Comparison of ENCODE assay signal across 7 mouse cellular contexts in the genomic region with DNA sequence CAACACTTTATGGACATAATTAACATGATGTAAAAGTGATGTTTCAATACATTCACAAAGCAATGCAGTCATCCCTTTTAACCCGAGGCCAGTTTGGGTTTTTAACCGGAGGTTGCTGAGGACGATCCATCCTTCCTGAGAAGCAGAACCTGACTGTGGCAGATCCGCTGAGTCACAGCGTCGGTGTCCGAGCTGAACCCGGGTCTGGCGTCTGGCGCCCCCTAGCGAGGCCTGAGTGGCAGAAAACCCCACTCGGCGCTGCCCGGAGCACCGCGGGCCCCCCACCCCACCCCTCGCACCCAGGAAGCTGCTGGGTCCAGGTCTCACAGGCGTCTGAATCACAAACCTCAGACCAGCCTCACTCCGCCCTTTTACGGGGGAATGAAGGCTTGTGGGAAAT. TPM values are rescaled to one million over a fixed set of nuclear protein-coding genes. Genes with fewer than 3 reads are reported as not detected.
DNase-seq lines count a peak whose midpoint lies in the region; ATAC-seq and TF ChIP-seq lines count a peak whose summit lies in the region.

No protein-coding gene starts in this region.

- no peaks in the 10 kb centered on the region for H3K36me3 ChIP-seq in ES-E14 (ENCODE audit: control insufficient read depth, insufficient read depth, low read length, poor library complexity, severe bottlenecking)
- H3K36me3 ChIP-seq in liver, embryonic 15.5 days (replicated peaks) = no peaks in the 10 kb centered on the region

- peaks cover 27% of the 10 kb centered on the region for H3K27me3 ChIP-seq in liver, embryonic 15.5 days

- in situ Hi-C loops in ES-E14 (cut with MboI; ENCODE audit: low sequenced_read_pairs in 2 of 2, unreplicated experiment in 2 of 2) = no loop called here

- H3K4me1 ChIP-seq in ES-E14 (ENCODE audit: control insufficient read depth in 2 of 2, insufficient read depth in 2 of 2, low read length in 2 of 2, poor library complexity in 1 of 2) = peaks cover 0 to 6% of the 10 kb centered on the region in 2 experiments; a peak in 2 of 4 replicates
- peaks cover 7% of the 10 kb centered on the region; the same call in 1 of the 2 replicates for H3K4me1 ChIP-seq in liver, embryonic 15.5 days (replicated peaks)

- 3% methylated on average over 20 of the region's 20 CpGs for WGBS in liver, embryonic 15.5 days (ENCODE audit: insufficient replicate concordance)

- ATAC-seq in liver, embryonic 15.5 days (ENCODE audit: insufficient read depth) = no peak

- intact Hi-C loops in gastrocnemius, adult 2 months (cut with DNase I) = loop anchor here (1.0 kb wide), 1 partner anchor 47 kb away; the partner anchor contains the start of gene Mapt

- peak; percentile 85 for TF ChIP-seq CTCF in gastrocnemius, adult 2 months (IDR thresholded peaks at IDR 0.05)

- no peak overlapping the region for H3K9ac ChIP-seq in ES-E14 (ENCODE audit: insufficient read depth, low read depth, low read length, poor library complexity, severe bottlenecking)
- no peak overlapping the region for H3K9ac ChIP-seq in liver, embryonic 15.5 days

- DNase-seq in B cell, adult 2 months = peak; percentile 43 to 44
- DNase-seq in ES-E14 (ENCODE audit: low read depth, low spot score) = peak; percentile 68
- peak; percentile 79 for DNase-seq in cerebellum, adult 8-10 months
- peak; percentile 89 for DNase-seq in gastrocnemius, adult 2 months
- peak; percentile 78 for DNase-seq in kidney, adult 18-20 months
- DNase-seq in right cerebral cortex, postnatal 25 days = peak; percentile 57

- H3K9me3 ChIP-seq in ES-E14 (ENCODE audit: control insufficient read depth, insufficient read depth, low read depth, low read length) = no peaks in the 10 kb centered on the region
- H3K9me3 ChIP-seq in liver, embryonic 15.5 days (replicated peaks) = no peaks in the 10 kb centered on the region

- H3K4me2 ChIP-seq in liver, embryonic 15.5 days = peak overlapping the region; percentile 42

- no peak overlapping the region for H3K27ac ChIP-seq in ES-E14 (ENCODE audit: insufficient read depth, low read depth, low read length, poor library complexity, severe bottlenecking)
- peak overlapping the region; percentile 73 for H3K27ac ChIP-seq in gastrocnemius, adult 2 months
- H3K27ac ChIP-seq in liver, embryonic 15.5 days (replicated peaks) = no peak overlapping the region

- peak overlapping the region; percentile 4 to 14; a peak in 1 of 4 replicates for H3K4me3 ChIP-seq in ES-E14 (ENCODE audit: insufficient read depth in 1 of 2, low read depth in 1 of 2, low read length in 2 of 2, poor library complexity in 1 of 2, severe bottlenecking in 1 of 2)
- H3K4me3 ChIP-seq in gastrocnemius, adult 2 months = peak overlapping the region; percentile 23
- H3K4me3 ChIP-seq in liver, embryonic 15.5 days (replicated peaks) = no peak overlapping the region

TF ChIP-seq in ES-E14, 5 proteins besides CTCF, POLR2A, EP300 and RAD21:
- TF ChIP-seq ZC3H11A (IDR thresholded peaks at IDR 0.05; ENCODE audit: borderline replicate concordance, low read depth, low read length) (no peak), MAFK (IDR thresholded peaks at IDR 0.05; ENCODE audit: insufficient read depth, low read depth, low read length) (peak; percentile 93), CHD2 (IDR thresholded peaks at IDR 0.05; ENCODE audit: low read depth, low read length) (no peak), HCFC1 (IDR thresholded peaks at IDR 0.05; ENCODE audit: borderline replicate concordance, insufficient read depth, low read length) (no peak; the same call in 1 of the 2 replicates)

RNA-seq across cellular contexts. Expression of gene Mapt, which starts 47.0 kb away (rescaled TPM):
- 8.8 and 9.7 TPM in 2 replicates for total RNA-seq in ES-E14 (2012; rRNA removed)
- 10 to 100 TPM; 66.3 to 79.2 TPM for total RNA-seq in gastrocnemius, adult 2 months (2021)
- polyA plus RNA-seq in liver, embryonic 15.5 days (2015; fragmentation: Nextera tagmentation; extraction: Ambion mirVana) = 0.44 and 0.46 TPM in 2 replicates
